Mouse (Mus musculus): ENCODE results near the gene Cfap36. TPM values are rescaled to one million over a fixed set of nuclear protein-coding genes. Genes with fewer than 3 reads are reported as not detected.

Gene Cfap36
- total RNA-seq, 1 experiment from 2014 or later, result 57.2 TPM

DNA sequence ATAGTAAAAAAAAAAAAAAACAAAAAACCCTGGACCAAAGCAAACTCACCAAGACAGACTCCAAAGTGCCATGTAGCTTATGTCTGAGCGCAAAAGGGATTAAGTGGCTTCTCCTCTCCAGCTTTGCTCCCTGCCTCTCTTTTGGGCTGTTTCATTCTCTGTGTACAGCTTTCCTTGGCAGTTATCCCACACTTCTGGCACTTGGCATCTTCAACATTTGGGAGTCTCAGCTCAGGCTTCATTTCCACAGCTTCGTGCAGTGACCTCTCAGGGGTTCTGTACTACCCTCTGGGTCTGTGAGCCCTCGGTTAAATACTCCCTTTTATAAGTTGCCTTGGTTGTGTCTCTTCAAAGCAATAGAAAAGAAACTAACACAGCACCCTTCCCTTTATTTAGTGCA, 66.6 kb downstream of the Cfap36 start:
- DNase-seq, result peak; percentile 2

DNA sequence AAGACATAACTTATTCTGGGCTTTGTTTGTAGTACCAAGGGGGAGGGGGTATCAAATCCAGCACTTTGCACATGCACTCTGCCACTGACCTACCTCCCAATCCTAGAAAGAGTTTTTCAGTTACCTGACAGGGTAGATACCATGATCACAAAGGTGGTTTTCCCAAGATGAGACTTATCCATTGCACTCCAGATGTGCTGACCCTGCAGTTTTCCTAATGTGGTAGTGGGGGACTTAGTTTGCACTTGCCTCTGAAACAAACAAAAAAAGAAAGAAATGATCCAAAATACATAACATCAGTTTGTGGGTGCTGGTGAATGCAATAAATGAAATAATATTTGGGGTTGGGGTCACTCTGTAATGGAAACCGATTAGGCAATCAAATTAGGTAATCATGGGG, 67.9 kb downstream of the Cfap36 start:
- no peak for DNase-seq

DNA sequence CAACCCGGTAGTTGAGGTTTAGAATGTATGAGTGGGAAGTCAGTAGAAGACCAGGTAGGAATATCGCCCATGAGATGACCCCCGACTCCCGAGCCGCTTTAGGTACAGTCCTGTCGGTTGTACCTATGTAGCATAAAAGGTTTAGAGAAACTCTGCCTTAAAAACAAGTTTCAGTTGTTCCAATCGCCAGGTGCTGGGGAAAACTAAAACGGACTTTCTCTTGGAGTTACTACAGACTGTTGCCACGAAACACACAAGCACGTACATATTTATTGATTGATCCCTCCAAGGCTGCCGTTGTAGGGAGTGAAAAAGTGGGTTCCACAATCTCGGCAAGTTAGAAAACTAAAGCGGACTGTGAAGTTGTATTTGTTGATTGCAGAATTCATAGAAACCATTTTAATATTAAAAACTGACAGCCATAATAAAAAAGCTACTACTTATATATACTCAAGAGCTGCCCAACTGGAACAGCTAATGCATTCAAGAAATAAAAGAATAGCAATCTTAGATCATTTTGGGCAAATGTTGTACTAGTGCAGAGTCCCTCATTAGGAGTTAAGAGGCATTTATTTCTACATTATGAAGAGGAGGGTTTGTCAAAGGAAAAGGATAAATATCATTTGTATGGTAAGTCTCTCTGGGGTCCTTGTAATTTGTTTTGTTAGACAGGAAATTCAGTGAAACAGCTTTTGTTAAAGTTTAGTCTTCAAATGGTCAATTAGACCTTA, 73.3 kb downstream of the Cfap36 start:
- no peak for DNase-seq

DNA sequence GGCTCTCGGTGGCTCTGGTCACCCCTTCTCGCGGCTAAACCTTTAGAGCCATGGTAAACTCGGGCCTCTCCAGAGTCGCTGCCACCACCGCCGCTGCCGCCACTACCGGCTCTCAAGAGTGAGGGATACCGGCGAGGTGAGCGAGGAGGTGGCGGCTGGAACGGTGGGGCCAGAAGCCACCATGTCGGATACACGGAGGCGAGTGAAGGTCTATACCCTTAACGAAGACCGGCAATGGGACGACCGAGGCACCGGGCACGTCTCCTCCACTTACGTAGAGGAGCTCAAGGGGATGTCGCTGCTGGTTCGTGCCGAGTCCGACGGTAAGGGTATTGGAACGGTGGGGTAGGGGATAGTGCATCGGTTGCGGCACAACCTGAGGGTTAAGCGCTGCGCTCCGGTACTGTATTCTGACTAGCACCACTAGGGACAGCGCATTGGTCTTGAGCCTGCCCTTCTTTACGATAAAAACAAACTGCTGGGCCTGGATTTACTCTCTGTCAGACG, 74.0 kb downstream of the Cfap36 start:
- DNase-seq, result peak; percentile 45

- DNase-seq, result peak; percentile 97
Measured at GRCm38 (mm10) chr11:29172563-29173124, 74.6 kb downstream of the Cfap36 start, which contains the start of gene Ppp4r3b. Gene Ppp4r3b (plus strand): TSS chr11:29172890.

- peak; percentile 24 for DNase-seq
Measured at GRCm38 (mm10) chr11:29171959-29172391, 75.2 kb downstream of the Cfap36 start.

Other genes starting within 250 kb of the Cfap36 start
- 46.3 and 59.3 TPM in 2 replicates for gene Pnpt1, start 116.7 kb downstream of the Cfap36 start, total RNA-seq (2021)
- 95.3 and 107 TPM in 2 replicates for gene Ppp4r3b, start 74.5 kb downstream of the Cfap36 start, total RNA-seq (2021)
- 20.1 and 23.1 TPM in 2 replicates for gene Ccdc88a, start 126.2 kb upstream of the Cfap36 start, total RNA-seq (2021)